Mouse (Mus musculus) heart, postnatal 0 days (tissue): Measurements from ENCODE around the gene Endou. TPM values are rescaled to one million over a fixed set of nuclear protein-coding genes. Genes with fewer than 3 reads are reported as not detected.
A peak's percentile ranks its signal among the peaks of the same experiment; 100 is the strongest.

ENCODE experiments used
- ATAC-seq: fragments of 200-750 bp; cut with Nextera tagmentation; 2 replicates; pipeline ENCODE4 v1.8.0; 2017; ENCODE audit warnings: low read depth, moderate number of reproducible peaks, moderate library complexity; ENCODE audit not compliant: insufficient read depth
- DNase-seq: peaks from one replicate; pipeline ENCODE4 v3.0.0-alpha.2; 2016; ENCODE audit warnings: low spot score
- H3K27ac ChIP-seq: fragments of 300-500 bp; sonication (generic); 2 replicates; pipeline ENCODE4 v1.5.1; 2014; ENCODE audit warnings: low read depth, mild to moderate bottlenecking
- H3K27me3 ChIP-seq: fragments of 300-500 bp; sonication (generic); 2 replicates; pipeline ENCODE4 v1.6.1; 2014; ENCODE audit warnings: low read length, mixed read lengths; ENCODE audit not compliant: control insufficient read depth, insufficient read depth
- H3K36me3 ChIP-seq: fragments of 300-500 bp; sonication (generic); replicated peaks from 2 replicates; pipeline ENCODE4 v1.6.1; 2014; ENCODE audit warnings: low read length, mixed read lengths; ENCODE audit not compliant: control insufficient read depth, insufficient read depth
- H3K4me1 ChIP-seq: fragments of 300-500 bp; sonication (generic); 2 replicates; pipeline ENCODE4 v1.6.1; 2014; ENCODE audit warnings: antibody characterized with exemption; ENCODE audit not compliant: control insufficient read depth, insufficient read depth
- H3K4me2 ChIP-seq: fragments of 300-500 bp; sonication (generic); 2 replicates; pipeline ENCODE4 v1.6.1; 2014; ENCODE audit warnings: low read depth, mild to moderate bottlenecking, low read length, moderate library complexity
- H3K4me3 ChIP-seq: fragments of 300-500 bp; sonication (generic); 2 replicates; pipeline ENCODE4 v1.5.1; 2014; ENCODE audit warnings: low read depth, low read length
- H3K9ac ChIP-seq: fragments of 300-500 bp; sonication (generic); replicated peaks from 2 replicates; pipeline ENCODE4 v1.6.1; 2014; ENCODE audit warnings: low read depth, low read length, mixed read lengths
- H3K9me3 ChIP-seq: fragments of 300-500 bp; sonication (generic); replicated peaks from 2 replicates; pipeline ENCODE4 v1.6.1; 2016; ENCODE audit warnings: low read length; ENCODE audit not compliant: control insufficient read depth
- CTCF ChIP-seq: IDR thresholded peaks from 2 replicates; pipeline ENCODE4 v1.5.1; 2016; ENCODE audit warnings: antibody characterized with exemption, control low read depth, low read depth
- EP300 ChIP-seq: IDR thresholded peaks from 2 replicates; pipeline ENCODE4 v1.6.1; 2016; ENCODE audit warnings: antibody characterized with exemption, low read depth
- WGBS: fragments of 180-500 bp; shearing (Covaris S2); extraction: QIAGEN DNeasy Blood & Tissue Kit; methylation state at CpG from one replicate; pipeline ENCODE4 v1.1.7; 2014; 5-methylcytosine and 5-hydroxymethylcytosine counted together
- polyA plus RNA-seq: library from polyadenylated mRNA; unstranded; fragments of >200 nt; fragmentation: Nextera tagmentation; extraction: Ambion mirVana; gene quantifications from 2 replicates; pipeline ENCODE4 v1.2.1, GENCODE M21; 2015
- total RNA-seq: library from RNA; depleted of rRNA; stranded (reverse); fragments of >200 nt; gene quantifications from 2 replicates; pipeline ENCODE4 v1.2.3, GENCODE M21; 2014; ENCODE audit warnings: low replicate concordance

Gene Endou
- total and polyA plus RNA-seq, 2 experiments from 2014 or later = 0.95 to 5.6 TPM

GRCm38 (mm10) chr15:97717861-97718534 lies 13.1 kb downstream of the Endou start:
- peak; percentile 82 for DNase-seq

GRCm38 (mm10) chr15:97716782-97717181 lies 14.4 kb downstream of the Endou start:
- no peak overlapping the region for H3K4me2 ChIP-seq
- no peaks in the 10 kb centered on the region for H3K9me3 ChIP-seq
- H3K9ac ChIP-seq = no peak overlapping the region
- WGBS = 54% methylated on average over 11 of the region's 11 CpGs
- H3K27ac ChIP-seq = no peak overlapping the region
- ATAC-seq = no peak
- no peak overlapping the region for H3K4me3 ChIP-seq
- no peak for TF ChIP-seq CTCF
- DNase-seq = no peak
- H3K4me1 ChIP-seq = peaks cover 11% of the 10 kb centered on the region; the same call in 1 of the 2 replicates
- H3K36me3 ChIP-seq = no peaks in the 10 kb centered on the region
- H3K27me3 ChIP-seq = no peaks in the 10 kb centered on the region

More at GRCm38 (mm10) chr15:97717861-97718534, 13.1 kb downstream of the Endou start:
- Histone ChIP-seq H3K27me3 (no peaks in the 10 kb centered on the region), H3K4me1 (peaks cover 11% of the 10 kb centered on the region; the same call in 1 of the 2 replicates), H3K4me2 (no peak overlapping the region), H3K4me3 (peak overlapping the region; percentile 11; the same call in 1 of the 2 replicates), H3K36me3 (no peaks in the 10 kb centered on the region), H3K27ac (no peak overlapping the region), H3K9me3 (no peaks in the 10 kb centered on the region), H3K9ac (peak overlapping the region; percentile 5; the same call in 1 of the 2 replicates)
- TF ChIP-seq EP300 = no peak
- peak; percentile 87 for TF ChIP-seq CTCF
- ATAC-seq = peak; percentile 76
- WGBS = 20% methylated on average over 12 of the region's 12 CpGs

- Histone ChIP-seq H3K4me1 (peaks cover 10% of the 10 kb centered on the region; the same call in 1 of the 2 replicates), H3K4me3 (no peak overlapping the region), H3K27ac (no peak overlapping the region), H3K9me3 (no peaks in the 10 kb centered on the region), H3K36me3 (no peaks in the 10 kb centered on the region), H3K9ac (no peak overlapping the region), H3K27me3 (no peaks in the 10 kb centered on the region), H3K4me2 (no peak overlapping the region)
- ATAC-seq = no peak
- TF ChIP-seq CTCF (no peak), EP300 (no peak)
- 92% methylated on average over 1 of the region's 1 CpGs for WGBS
- no peak for DNase-seq
These were observed 15.4 kb downstream of the Endou start for GRCm38 (mm10) chr15:97715734-97716133.

- TF ChIP-seq CTCF = no peak
- TF ChIP-seq EP300 = no peak
- Histone ChIP-seq H3K27ac (no peak overlapping the region), H3K36me3 (no peaks in the 10 kb centered on the region), H3K9me3 (no peaks in the 10 kb centered on the region), H3K4me1 (0 out of 2 replicates have a peak, but pooled peaks cover 4% of the 10 kb centered on the region), H3K4me2 (no peak overlapping the region), H3K9ac (no peak overlapping the region), H3K4me3 (no peak overlapping the region), H3K27me3 (no peaks in the 10 kb centered on the region)
- WGBS = 87% methylated on average over 8 of the region's 8 CpGs
- ATAC-seq = no peak
- DNase-seq = no peak
These were observed 16.1 kb downstream of the Endou start for GRCm38 (mm10) chr15:97715083-97715482.

GRCm38 (mm10) chr15:97712546-97712945 lies 18.6 kb downstream of the Endou start:
- 67% methylated on average over 6 of the region's 6 CpGs for WGBS
- H3K4me1 ChIP-seq = no peaks in the 10 kb centered on the region
- H3K4me2 ChIP-seq = no peak overlapping the region
- DNase-seq = no peak
- TF ChIP-seq CTCF (no peak), EP300 (no peak)
- H3K36me3 ChIP-seq = no peaks in the 10 kb centered on the region
- H3K4me3 ChIP-seq = no peak overlapping the region
- H3K27me3 ChIP-seq = no peaks in the 10 kb centered on the region
- H3K27ac ChIP-seq = no peak overlapping the region
- ATAC-seq = no peak
- H3K9me3 ChIP-seq = no peaks in the 10 kb centered on the region
- H3K9ac ChIP-seq = no peak overlapping the region

- WGBS = 77% methylated on average over 6 of the region's 6 CpGs
These were observed 20.2 kb downstream of the Endou start for GRCm38 (mm10) chr15:97710906-97711305.

More at GRCm38 (mm10) chr15:97710906-97711305, 20.2 kb downstream of the Endou start:
- H3K36me3 ChIP-seq = no peaks in the 10 kb centered on the region
- H3K4me2 ChIP-seq = no peak overlapping the region
- DNase-seq (no peak), ATAC-seq (no peak)
- TF ChIP-seq CTCF (no peak), EP300 (no peak)
- no peak overlapping the region for H3K27ac ChIP-seq
- no peaks in the 10 kb centered on the region for H3K9me3 ChIP-seq
- H3K4me1 ChIP-seq = peaks cover 5% of the 10 kb centered on the region; the same call in 1 of the 2 replicates
- H3K4me3 ChIP-seq = no peak overlapping the region
- H3K27me3 ChIP-seq = no peaks in the 10 kb centered on the region
- H3K9ac ChIP-seq = no peak overlapping the region
